Mouse (Mus musculus) layer of hippocampus, adult 18-20 months (tissue): ENCODE measurements at regions not wholly inside any gene's neighbourhood (a gene's known extent, or its start where the extent isn't known, plus 50 kb on each side); places are given as distances from the start of the nearest gene placed in this dataset.
A peak's percentile ranks its signal among the peaks of the same experiment; 100 is the strongest.
"Not testable (repeated sequence)": the region's sequence is repeated elsewhere in the genome, so short reads cannot be mapped to it uniquely, and the experiment has no call there.

ENCODE experiments used
- DNase-seq, 2 experiments: peaks; one replicate each; pipeline ENCODE4 v3.0.0; 2022; ENCODE audit warnings: low spot score in 2 of 2

- DNase-seq: no peak
These were observed 96.8 kb upstream of the Eif4g2 start for GRCm38 (mm10) chr7:111179401-111180271.

GRCm38 (mm10) chr7:111174393-111175124 lies 91.7 kb upstream of the Eif4g2 start:
- no peak for DNase-seq

- no peak for DNase-seq
These were observed 89.2 kb upstream of the Eif4g2 start for GRCm38 (mm10) chr7:111172061-111172460.

DNA sequence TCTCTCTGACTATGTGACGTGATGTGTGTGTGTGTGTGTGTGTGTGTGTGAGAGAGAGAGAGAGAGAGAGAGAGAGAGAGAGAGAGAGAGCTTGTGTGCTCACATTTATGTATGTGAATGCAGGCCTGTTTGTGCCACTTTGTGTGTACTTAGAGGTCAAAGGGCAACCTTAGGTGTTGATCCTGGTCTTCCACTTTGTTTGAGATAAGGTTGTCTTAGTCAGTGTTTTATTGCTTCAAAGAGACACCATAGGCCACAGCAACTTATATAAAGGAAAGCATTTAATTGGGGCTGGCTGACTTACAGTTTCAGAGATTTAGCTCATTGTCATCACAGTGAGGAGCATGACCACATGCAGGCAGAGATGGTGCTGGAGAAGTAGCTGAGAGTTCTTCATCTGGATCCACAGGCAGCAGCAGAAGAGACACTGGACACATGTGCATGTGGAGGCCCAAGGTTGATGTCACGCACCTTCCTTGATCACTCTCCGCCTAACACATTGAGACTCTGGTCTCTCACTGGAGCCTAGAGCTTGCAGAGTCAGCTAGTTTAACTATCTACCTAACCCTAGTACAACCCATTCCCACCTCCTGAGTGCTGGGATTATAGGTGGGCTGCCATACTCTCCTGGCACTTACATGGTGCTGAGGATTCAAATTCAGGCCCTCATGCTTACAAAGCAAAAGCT lies 85.9 kb upstream of the Eif4g2 start:
- not testable (repeated sequence) for DNase-seq

- no peak for DNase-seq
These were observed 82.2 kb upstream of the Eif4g2 start for GRCm38 (mm10) chr7:111164994-111165393.

DNA sequence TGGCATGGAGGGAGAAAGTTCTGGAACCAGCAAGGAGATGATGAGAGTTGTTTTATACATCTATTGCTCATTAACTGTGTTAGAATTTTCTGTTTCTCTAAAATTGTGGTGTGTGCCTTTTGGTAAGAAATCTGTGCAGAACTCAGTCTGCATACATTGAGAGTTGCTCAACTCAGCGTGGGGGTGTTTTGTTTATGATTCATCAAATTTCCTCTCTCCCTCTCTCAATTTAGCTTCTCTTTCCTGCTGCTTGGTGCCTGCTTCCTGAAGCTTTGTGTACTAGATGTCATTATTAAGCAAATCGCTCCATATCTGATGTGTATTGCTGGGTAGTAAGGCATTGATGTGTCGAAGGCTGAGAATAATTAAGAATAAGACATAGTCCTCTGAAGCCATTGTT lies 81.4 kb upstream of the Eif4g2 start:
- DNase-seq: peak in 1 of 2 experiments; percentile 59

- DNase-seq: no peak
These were observed 81.0 kb upstream of the Eif4g2 start for GRCm38 (mm10) chr7:111163861-111164260.

DNA sequence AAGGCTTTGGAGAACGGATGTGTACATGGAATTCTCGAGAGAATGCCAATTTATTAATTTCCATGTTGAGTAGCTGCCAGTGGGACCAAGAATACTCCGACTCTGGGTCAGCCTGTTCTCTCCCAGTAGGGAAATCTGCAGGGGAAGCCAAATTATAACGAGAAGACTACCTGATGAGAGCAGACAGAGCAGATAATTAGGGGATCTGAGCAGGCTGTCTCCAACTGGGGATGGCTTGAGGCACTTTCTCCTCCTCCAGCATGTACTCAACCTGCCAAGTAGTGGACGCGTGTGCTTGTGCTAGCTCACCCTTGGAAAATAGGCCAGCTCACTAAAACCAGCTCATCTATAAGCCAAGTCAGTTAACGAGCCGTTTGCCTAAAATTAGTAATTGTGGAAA lies 80.5 kb upstream of the Eif4g2 start:
- no peak for DNase-seq

DNA sequence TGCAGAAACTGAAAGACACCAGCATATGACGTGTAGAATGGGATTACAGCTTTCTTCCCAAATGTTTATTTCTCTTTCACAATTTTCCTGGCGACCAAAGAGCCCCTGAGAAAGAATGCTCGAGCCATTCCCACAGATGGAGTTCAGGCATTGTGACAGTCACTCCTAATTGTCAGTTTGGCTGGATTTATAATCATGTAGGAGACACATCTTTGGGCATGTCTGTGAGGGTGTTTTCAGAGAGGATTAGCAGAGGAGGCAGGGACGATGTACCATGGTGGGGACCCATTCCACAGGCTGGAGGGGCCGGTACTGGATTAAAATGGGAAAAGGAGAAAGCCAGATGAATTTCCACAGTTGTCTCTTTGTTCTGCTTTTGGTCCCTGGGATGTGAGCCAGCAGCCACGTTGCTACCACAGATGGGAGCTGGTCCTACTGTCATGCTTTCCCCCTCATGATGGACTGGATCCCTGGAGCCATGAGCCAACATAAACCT lies 76.0 kb upstream of the Eif4g2 start:
- DNase-seq: peak in 1 of 2 experiments; percentile 61

DNA sequence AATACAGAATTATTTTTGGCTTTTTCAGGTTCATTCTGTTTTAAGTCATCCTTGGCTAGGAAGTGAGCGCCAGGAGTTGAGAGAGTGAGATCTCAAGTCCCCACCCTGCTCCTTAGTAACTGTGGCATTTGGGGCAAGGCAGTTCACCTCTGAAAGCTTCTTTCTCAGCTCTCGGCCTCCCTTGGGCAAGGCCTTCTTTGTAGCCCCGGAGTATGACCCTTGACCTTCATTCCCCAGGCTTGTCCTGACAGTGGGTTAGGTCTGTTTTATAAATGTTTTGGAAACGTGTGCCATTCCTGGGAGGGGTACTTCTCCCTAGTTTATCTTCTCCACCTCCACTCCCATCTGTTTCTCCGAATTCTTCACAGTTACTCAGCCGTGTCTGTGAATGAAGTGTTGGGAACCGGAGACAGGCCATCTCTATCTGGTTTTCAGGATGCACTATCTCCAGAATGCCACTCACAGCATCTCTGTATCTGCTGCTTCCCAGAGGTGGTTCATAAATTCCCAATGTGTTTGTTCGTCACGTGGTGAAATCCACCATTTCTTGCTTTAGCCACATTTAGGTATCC lies 75.0 kb upstream of the Eif4g2 start:
- no peak for DNase-seq

DNA sequence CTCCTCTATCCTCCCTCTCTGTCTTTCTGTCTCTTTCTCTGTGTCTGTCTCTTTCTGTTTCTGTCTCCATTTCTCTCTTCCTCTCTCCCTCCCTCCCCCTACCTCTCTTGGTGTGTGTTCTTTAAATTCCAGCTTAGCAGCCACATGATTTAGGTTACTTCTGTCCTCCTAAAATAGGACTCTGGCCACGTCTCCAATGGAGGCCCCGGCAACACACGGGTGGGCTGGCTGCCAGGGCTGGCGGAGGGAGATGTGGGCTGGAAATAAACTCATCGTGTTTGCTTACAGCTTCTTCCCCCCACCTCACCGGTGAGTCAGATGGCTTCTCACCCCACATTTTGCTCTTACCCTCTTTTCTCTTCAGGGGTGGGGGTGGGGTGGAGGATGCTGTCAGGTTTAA lies 74.5 kb upstream of the Eif4g2 start:
- peak in 1 of 2 experiments; percentile 39 for DNase-seq

DNA sequence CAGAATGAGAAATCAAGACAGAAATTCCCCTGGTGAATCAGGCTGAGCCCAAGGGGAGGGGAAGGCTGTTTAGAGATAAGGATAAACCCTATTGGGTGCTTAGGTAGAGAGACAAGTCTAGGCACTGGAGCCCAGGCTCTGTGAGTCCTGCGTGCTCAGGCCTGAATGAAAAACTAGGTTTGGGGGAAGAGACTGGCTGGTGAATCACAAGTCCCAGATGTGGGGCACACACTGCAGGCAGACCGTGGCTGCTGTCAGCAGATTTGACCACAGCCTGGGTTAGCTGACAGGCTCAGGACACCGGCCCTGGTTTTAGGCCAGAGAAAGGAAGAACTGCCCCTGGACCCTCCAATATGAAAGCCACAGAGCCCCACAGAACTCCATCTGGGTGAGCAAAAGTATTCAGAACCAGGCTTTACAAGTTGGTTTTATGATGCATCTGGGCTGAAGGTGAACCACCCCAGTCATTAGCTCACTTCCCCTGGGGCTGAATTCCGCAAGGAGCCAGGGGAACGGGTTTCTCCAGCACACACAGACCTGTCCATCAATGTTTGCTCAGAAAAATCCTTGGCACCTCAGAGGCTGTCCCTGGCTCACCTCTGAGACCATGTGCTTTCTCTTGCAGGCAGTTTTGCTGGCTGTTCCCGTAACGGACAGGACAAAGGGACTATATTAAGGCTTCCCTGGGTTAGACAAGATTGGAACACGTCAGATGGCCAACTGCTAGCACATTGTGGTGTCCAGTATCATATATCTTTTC lies 73.8 kb upstream of the Eif4g2 start:
- DNase-seq: no peak

DNA sequence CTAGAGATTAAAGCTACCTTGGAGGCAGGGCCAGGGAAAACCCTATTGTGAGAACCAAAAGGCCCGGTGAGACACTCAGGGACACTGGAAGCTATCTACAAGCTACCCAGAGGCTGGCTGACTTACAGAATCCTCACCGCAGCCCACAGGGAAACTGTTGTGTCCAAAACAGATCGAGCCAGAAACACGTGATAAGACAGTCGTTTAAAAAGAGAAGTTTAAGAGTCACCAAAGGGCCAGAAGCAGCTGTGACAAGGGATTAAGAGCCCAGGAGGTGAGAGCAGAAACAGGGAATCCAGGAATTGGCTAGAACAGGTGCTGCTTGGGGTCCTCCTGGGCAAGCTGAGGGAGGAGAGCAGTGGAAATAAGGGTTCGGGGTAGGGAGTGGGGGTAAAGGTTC lies 73.2 kb upstream of the Eif4g2 start:
- DNase-seq: no peak

GRCm38 (mm10) chr7:111154217-111154616 lies 71.4 kb upstream of the Eif4g2 start:
- no peak for DNase-seq

- DNase-seq: no peak
These were observed 67.7 kb upstream of the Eif4g2 start for GRCm38 (mm10) chr7:111150540-111150939.

DNA sequence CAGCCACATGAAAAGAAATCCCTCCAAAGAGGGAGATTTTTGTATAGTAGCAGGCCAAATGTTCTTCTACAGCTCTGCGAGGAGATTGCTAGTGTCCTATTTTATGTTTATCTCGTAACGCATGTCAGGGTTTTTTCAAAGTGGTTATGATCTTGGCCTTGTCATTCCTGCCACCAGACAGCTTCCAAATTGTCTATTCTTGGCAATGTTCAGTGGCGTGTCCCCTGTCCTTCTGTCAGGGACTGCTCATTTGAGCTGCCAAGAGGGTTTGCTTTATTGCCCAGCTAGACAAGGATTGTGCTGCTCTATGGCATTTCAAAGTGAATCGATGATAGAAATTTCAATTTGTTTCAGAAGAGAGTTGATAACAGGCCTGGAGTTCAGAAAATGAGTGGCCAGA lies 67.3 kb upstream of the Eif4g2 start:
- no peak for DNase-seq

DNA sequence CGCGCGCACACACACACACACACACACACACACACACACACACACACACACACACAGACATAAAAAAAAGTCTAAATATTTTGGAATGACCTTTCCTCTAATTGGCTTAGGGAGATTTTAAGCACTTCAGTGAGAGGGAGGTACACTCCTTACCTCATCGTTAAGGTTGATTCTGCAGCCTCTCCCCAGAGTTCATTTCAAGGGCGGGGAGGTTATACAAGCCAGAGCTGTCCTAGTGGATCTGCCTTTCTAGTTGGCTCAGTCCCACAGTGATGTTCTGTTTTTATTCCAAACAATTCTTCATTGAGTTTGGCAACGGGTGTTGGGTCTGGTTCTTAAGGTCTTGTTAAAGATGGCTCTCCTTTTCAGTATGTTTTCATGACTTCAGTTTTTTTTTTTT lies 64.8 kb upstream of the Eif4g2 start:
- DNase-seq: no peak

- DNase-seq: no peak
These were observed 63.8 kb upstream of the Eif4g2 start for GRCm38 (mm10) chr7:111146670-111147069.

DNA sequence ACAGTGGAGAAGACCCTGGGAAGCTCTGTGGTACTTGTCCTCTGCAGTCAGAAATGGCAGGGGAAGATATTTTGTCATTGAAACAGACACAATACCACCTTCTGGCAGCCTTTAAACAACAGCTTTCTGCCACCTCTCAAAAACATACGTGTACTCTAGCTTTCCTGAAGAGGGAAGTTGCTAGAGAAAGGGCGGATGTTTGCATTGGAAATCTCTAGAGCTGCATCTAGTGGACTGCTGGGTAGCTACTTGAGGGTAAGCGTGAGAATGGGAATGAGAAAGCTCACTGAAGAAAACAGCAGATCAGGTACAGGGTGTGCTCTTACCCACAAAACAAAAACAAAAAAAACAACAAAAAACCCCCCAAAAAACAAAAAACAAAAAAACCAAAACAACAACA lies 61.4 kb upstream of the Eif4g2 start:
- no peak for DNase-seq

DNA sequence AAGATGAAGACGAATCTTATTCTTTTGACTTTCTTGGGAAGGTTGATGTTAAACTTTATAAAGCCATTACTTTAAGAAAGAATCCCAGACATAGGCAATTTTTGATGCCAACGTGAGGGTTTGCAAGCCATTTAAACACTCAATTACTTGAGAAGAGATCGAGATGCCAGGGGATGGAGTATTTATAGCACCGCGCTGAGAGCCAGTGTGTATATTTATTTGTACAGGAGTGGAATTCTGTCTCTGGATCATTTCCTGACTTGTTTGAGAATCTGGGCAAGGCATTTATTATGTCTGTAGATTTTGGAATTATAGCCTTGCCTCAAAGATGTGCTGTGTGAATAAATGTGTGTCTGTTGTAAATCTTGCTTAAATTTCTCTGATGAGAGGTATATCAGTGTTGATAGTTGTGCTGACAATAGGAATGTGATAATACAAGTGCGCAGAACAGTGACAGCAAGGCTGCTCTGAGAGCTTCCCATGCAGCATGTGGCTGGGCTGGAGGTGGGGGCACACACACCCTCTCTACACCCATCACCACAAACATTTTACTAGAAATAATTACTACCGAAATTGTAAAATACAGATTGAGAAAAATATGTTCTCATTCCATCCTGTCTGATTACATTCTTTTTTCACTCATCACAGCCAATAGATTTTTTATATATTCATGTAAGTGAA lies 58.6 kb upstream of the Eif4g2 start:
- no peak for DNase-seq
